Mouse (Mus musculus) E14TG2a.4 (cell line): ENCODE measurements around the gene Hectd2.

ENCODE experiments used
- CTCF ChIP-seq: conservative IDR thresholded peaks from 2 replicates; pipeline ENCODE4 v1.5.1; 2014; ENCODE audit warnings: low read length
- NANOG ChIP-seq: IDR thresholded peaks from 2 replicates; pipeline ENCODE4 v1.6.1; 2014; ENCODE audit warnings: borderline replicate concordance, low read length, mixed read lengths
- POU5F1 ChIP-seq: IDR thresholded peaks from 2 replicates; pipeline ENCODE4 v1.6.1; 2014; ENCODE audit warnings: low read length, borderline replicate concordance

DNA sequence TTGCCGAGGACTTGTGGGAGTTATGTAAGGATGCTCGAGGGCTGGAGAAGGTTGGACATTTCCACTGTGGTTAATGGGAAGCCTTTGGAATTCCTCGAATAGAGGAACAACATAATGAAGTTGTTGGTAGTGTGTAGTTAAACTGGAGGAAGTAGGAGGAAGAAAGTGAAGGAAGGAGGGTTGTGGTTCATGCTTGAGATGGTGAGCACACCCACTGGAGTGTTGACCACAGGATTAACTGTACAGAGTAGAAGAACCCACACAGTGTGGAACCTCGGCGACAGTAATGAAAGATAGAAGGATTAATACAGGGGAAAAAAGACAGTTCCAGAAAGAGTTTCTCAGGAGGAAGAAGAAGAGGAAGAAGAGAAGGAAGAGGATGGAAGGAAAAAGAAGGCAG lies 4.9 kb downstream of the Hectd2 start:
- no peak for TF ChIP-seq CTCF
- no peak for TF ChIP-seq NANOG
- no peak for TF ChIP-seq POU5F1
